Mouse (Mus musculus): ENCODE results near the gene Klf7. TPM values are rescaled to one million over a fixed set of nuclear protein-coding genes. Genes with fewer than 3 reads are reported as not detected.

The Klf7 gene
- polyA plus RNA-seq, 1 experiment from 2014 or later: 40.9 TPM

GRCm38 (mm10) chr1:63992506-63992905, 129.6 kb downstream of the Klf7 start:
- H3K4me2 ChIP-seq (replicated peaks; ENCODE audit: low read depth, low read length): no peak overlapping the region
- H3K9ac ChIP-seq (replicated peaks; ENCODE audit: low read depth): no peak overlapping the region
- peaks cover 6% of the 10 kb centered on the region for H3K4me1 ChIP-seq (ENCODE audit: insufficient read depth, low read depth, low read length)
- H3K27me3 ChIP-seq (replicated peaks; ENCODE audit: insufficient read depth, low read length): no peaks in the 10 kb centered on the region
- no peaks in the 10 kb centered on the region for H3K36me3 ChIP-seq (ENCODE audit: insufficient read depth, low read length)
- no peak for DNase-seq (ENCODE audit: low spot score)
- H3K4me3 ChIP-seq (ENCODE audit: low read depth, low read length): no peak overlapping the region
- no peak for ATAC-seq
- TF ChIP-seq EP300 (IDR thresholded peaks at IDR 0.05) (no peak), CTCF (IDR thresholded peaks at IDR 0.05) (no peak)
- H3K27ac ChIP-seq (ENCODE audit: low read length): no peak overlapping the region
- WGBS: 50% methylated on average over 5 of the region's 5 CpGs
- no peaks in the 10 kb centered on the region for H3K9me3 ChIP-seq (ENCODE audit: low read length)

GRCm38 (mm10) chr1:63990416-63990815, 131.7 kb downstream of the Klf7 start:
- H3K4me2 ChIP-seq (replicated peaks; ENCODE audit: low read depth, low read length): no peak overlapping the region
- no peak for DNase-seq (ENCODE audit: low spot score)
- H3K27ac ChIP-seq (ENCODE audit: low read length): no peak overlapping the region
- H3K27me3 ChIP-seq (replicated peaks; ENCODE audit: insufficient read depth, low read length): no peaks in the 10 kb centered on the region
- WGBS: 84% methylated on average over 6 of the region's 6 CpGs
- TF ChIP-seq EP300 (IDR thresholded peaks at IDR 0.05) (no peak), CTCF (IDR thresholded peaks at IDR 0.05) (no peak)
- no peak overlapping the region for H3K4me3 ChIP-seq (ENCODE audit: low read depth, low read length)
- ATAC-seq: no peak
- H3K36me3 ChIP-seq (ENCODE audit: insufficient read depth, low read length): no peaks in the 10 kb centered on the region
- no peak overlapping the region for H3K9ac ChIP-seq (replicated peaks; ENCODE audit: low read depth)
- peaks cover 6% of the 10 kb centered on the region for H3K4me1 ChIP-seq (ENCODE audit: insufficient read depth, low read depth, low read length)
- H3K9me3 ChIP-seq (ENCODE audit: low read length): no peaks in the 10 kb centered on the region

GRCm38 (mm10) chr1:63980733-63981132, 141.3 kb downstream of the Klf7 start:
- Histone ChIP-seq H3K9me3 (ENCODE audit: low read length) (no peaks in the 10 kb centered on the region), H3K9ac (replicated peaks; ENCODE audit: low read depth) (no peak overlapping the region), H3K27ac (ENCODE audit: low read length) (no peak overlapping the region), H3K27me3 (replicated peaks; ENCODE audit: insufficient read depth, low read length) (no peaks in the 10 kb centered on the region), H3K4me1 (ENCODE audit: insufficient read depth, low read depth, low read length) (no peaks in the 10 kb centered on the region), H3K4me2 (replicated peaks; ENCODE audit: low read depth, low read length) (no peak overlapping the region), H3K36me3 (ENCODE audit: insufficient read depth, low read length) (no peaks in the 10 kb centered on the region), H3K4me3 (ENCODE audit: low read depth, low read length) (no peak overlapping the region)
- TF ChIP-seq EP300 (IDR thresholded peaks at IDR 0.05) (no peak), CTCF (IDR thresholded peaks at IDR 0.05) (no peak)
- no peak for ATAC-seq
- DNase-seq (ENCODE audit: low spot score): peak; percentile 13
- WGBS: 39% methylated on average over 2 of the region's 2 CpGs

Small RNAs within 50 kb of the gene (microRNA-seq; reads per million reads assigned to microRNA genes)
- 0.98 reads per million for gene Mir6899
